Mouse (Mus musculus) CH12F3 (cell line): Measurements from ENCODE around the gene Thrsp.

Experiments
- in situ Hi-C: fragments of 300-500 bp; cut with MboI; formaldehyde crosslinking; loops from 2 replicates; pipeline ENCODE4 v1.14.3; 2020; ENCODE audit warnings: low sequenced_read_pairs

Thrsp gene

DNA sequence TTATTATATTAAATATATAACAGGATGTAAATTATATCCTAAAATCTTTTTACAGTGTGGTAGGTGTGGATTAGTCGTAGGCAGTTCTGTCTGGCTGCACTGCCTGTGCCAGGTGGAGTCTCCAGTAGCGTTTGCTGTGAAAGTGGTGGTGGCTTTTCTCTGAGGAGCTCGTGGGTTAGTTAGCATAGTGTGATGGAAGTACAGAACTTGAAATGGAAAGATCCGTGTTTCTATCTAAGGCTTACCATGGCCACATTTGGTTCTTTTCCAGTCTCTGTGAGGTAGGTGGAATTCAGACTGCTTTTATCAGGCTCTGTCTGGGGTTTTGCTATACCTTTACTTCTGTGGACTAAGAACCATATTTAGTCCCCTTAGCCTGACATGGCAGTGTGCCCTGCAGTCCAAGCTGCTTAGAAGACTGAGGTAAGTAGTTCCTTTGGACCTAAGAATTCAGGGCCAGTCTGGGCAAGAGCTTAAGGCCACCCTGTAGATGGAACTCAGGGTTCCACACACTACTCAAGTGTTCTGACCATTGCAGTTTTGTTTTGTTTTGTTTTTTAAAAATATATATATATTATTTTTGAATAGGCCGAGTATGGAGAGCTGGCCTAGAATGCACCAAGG is 36.9 kb downstream of the Thrsp start:
- in situ Hi-C loops, result no loop called here

DNA sequence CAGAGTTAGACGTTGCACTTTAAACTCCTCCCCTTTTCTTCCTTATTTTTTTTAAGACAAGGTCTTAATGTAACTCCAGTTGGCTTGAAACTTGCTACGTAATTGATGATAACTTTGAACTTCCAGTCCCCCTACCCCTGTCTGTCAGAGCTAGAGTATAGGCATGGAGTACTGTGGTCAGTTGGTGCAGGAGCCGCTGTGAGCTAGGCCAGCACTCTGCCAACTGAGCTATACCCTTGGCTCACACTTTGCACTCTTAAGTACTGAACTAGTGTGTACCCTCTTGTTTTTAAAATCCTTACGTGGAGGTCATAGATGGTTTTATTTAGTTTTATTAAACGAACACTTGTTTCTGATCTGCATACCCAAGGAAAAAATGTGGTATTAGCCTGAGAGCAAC is 38.2 kb downstream of the Thrsp start:
- in situ Hi-C loops, result no loop called here

DNA sequence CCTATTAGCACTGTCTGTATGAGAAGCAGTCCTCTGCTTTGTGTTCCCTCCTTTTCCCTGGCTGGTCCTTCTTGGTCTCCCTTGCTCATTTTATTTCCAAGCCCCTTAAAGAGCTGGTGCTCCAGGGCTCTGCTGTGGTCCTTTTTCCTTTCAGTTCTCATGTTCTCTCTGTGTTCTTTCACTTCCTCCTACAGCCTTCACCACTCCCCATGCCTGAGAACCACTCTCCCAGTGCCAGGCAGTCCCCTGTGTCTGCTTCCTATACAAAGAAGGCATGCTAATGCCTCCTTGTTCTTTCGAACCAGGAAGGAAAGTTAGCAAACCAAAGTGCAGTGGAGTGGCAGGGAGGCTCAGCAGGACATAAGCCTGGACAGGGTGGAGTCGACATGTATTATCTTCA is 41.6 kb downstream of the Thrsp start:
- in situ Hi-C loops, result no loop called here

DNA sequence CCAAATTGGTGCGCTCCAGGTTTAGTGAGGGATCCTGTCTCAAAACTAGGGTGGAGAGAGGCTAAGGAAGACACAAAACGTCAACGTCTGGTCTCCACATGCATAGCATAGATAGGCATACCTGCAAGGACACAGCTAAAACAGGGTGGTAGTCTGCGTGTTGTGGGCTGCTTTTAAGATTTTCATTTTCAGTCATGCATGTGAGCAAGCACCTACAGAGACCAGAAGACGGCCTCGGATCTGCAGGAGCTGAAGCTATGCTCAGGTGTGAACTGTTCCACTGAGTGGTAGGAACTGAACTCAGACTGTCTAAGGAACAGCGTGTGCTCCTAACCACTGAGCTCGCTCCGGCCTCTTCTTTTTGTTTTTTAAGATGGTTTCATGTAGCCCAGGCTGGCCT is 42.4 kb downstream of the Thrsp start:
- in situ Hi-C loops, result no loop called here

DNA sequence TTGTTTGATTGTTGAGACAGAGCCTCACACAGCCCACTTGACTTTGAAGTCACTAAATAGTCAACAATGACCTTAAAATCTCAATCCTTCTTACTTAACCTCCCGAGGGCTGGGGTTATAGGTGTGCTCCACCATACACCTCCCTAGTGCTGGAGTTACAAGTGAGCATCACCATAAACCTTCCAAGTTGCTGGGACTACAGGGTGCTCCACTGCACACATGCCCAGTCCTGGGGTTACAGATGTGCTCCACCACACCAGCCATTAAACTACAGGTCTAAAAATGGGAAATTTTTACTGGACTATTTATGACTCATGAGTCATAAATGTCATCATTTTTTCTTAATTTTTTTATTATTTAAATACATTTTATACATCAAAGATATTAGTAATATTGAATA is 51.6 kb downstream of the Thrsp start:
- in situ Hi-C loops, result no loop called here
